In the genomic region with DNA sequence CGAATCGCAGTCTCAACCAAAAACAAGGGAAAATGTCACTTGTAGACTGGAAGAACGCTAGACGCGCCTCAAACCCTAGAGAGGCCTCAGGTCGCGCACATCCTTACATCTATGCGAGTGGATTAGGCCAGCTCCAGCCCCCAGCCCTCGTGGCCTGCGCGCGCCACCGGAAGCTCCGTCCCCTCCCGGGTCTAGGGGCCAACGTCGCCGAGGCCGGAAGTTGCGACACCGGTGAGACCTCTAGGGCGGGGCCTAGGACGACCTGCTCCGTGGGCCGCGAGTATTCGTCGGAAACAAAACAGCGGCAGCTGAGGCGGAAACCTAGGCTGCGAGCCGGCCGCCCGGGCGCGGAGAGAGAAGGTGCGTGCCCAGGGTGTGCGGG, we compare ENCODE assay signal across 8 mouse cellular contexts. TPM values are rescaled to one million over a fixed set of nuclear protein-coding genes. Genes with fewer than 3 reads are reported as not detected.
DNase-seq lines count a peak whose midpoint lies in the region; ATAC-seq lines count a peak whose summit lies in the region.

A gene (plus strand): TSS at position 219 of the 382 bp plus-strand sequence.

- H3K4me2 ChIP-seq in heart, embryonic 13.5 days: peak within 1 kb of the TSS; percentile 85
- H3K4me2 ChIP-seq in liver, embryonic 12.5 days: peak within 1 kb of the TSS; percentile 88
- peak within 1 kb of the TSS; percentile 65 for H3K4me2 ChIP-seq in stomach, embryonic 15.5 days

- H3K9me3 ChIP-seq in heart, embryonic 13.5 days: no peaks in the 10 kb centered on the region
- H3K9me3 ChIP-seq in liver, embryonic 12.5 days (replicated peaks): no peaks in the 10 kb centered on the region
- no peaks in the 10 kb centered on the region for H3K9me3 ChIP-seq in stomach, embryonic 15.5 days

- H3K4me1 ChIP-seq in heart, embryonic 13.5 days: peaks cover 36% of the 10 kb centered on the region
- peaks cover 46% of the 10 kb centered on the region for H3K4me1 ChIP-seq in liver, embryonic 12.5 days
- H3K4me1 ChIP-seq in stomach, embryonic 15.5 days: peaks cover 9% of the 10 kb centered on the region; the same call in 1 of the 2 replicates

- under 1% methylated on average over 38 of the region's 38 CpGs for WGBS in heart, embryonic 13.5 days
- WGBS in liver, embryonic 12.5 days (ENCODE audit: insufficient replicate concordance): 1% methylated on average over 38 of the region's 38 CpGs
- WGBS in stomach, embryonic 15.5 days: under 1% methylated on average over 38 of the region's 38 CpGs

- H3K27me3 ChIP-seq in heart, embryonic 13.5 days (replicated peaks): no peaks in the 10 kb centered on the region
- no peaks in the 10 kb centered on the region for H3K27me3 ChIP-seq in liver, embryonic 12.5 days (replicated peaks)
- H3K27me3 ChIP-seq in stomach, embryonic 15.5 days (replicated peaks): no peaks in the 10 kb centered on the region

- H3K4me3 ChIP-seq in heart, embryonic 13.5 days: peak within 1 kb of the TSS; percentile 78
- peak within 1 kb of the TSS; percentile 87 for H3K4me3 ChIP-seq in liver, embryonic 12.5 days
- peak within 1 kb of the TSS; percentile 87 for H3K4me3 ChIP-seq in stomach, embryonic 15.5 days (replicated peaks)

- peaks cover 14% of the 10 kb centered on the region for H3K36me3 ChIP-seq in heart, embryonic 13.5 days
- peaks cover 19% of the 10 kb centered on the region for H3K36me3 ChIP-seq in liver, embryonic 12.5 days
- H3K36me3 ChIP-seq in stomach, embryonic 15.5 days: no peaks in the 10 kb centered on the region

- H3K27ac ChIP-seq in heart, embryonic 13.5 days (replicated peaks): peak within 1 kb of the TSS; percentile 91
- H3K27ac ChIP-seq in liver, embryonic 12.5 days: peak within 1 kb of the TSS; percentile 95
- peak within 1 kb of the TSS; percentile 96 for H3K27ac ChIP-seq in stomach, embryonic 15.5 days

- peak; percentile 95 for DNase-seq in CD4-positive helper T cell, adult 2 months (ENCODE audit: low read depth, low spot score)
- DNase-seq in brain, embryonic 18.5 days (ENCODE audit: low read depth, low spot score): peak; percentile 82
- peak; percentile 96 for DNase-seq in kidney, postnatal 10 days
- DNase-seq in natural killer cell, adult 2 months (ENCODE audit: low spot score in 2 of 2): peak; percentile 87 to 92

- peak; percentile 95 for ATAC-seq in erythroid progenitor cell, adult 5-6 weeks (replicated peaks; ENCODE audit: low FRiP score, poor library complexity, severe bottlenecking)
- ATAC-seq in heart, embryonic 13.5 days (ENCODE audit: extremely low read depth, insufficient number of reproducible peaks, low FRiP score, low TSS enrichment): peak; percentile 94
- peak; percentile 96 for ATAC-seq in liver, embryonic 12.5 days
- ATAC-seq in stomach, embryonic 15.5 days (ENCODE audit: insufficient read depth, low FRiP score, low read depth): peak; percentile 97

- peak within 1 kb of the TSS; percentile 90 for H3K9ac ChIP-seq in heart, embryonic 13.5 days
- peak within 1 kb of the TSS; percentile 89 for H3K9ac ChIP-seq in liver, embryonic 12.5 days
- H3K9ac ChIP-seq in stomach, embryonic 15.5 days: peak within 1 kb of the TSS; percentile 86

RNA-seq across cellular contexts. Expression of the gene that starts here (rescaled TPM):
- total RNA-seq in erythroid progenitor cell, adult 5-6 weeks (2015; ENCODE audit: low replicate concordance): 25.6 and 32.8 TPM in 2 replicates
- total RNA-seq in erythroid progenitor cell, adult 5-6 weeks (2017; ENCODE audit: low replicate concordance): 20.8 and 24.3 TPM in 2 replicates
- polyA plus RNA-seq in heart, embryonic 13.5 days (2015; fragmentation: Nextera tagmentation; extraction: Ambion mirVana): 40.7 and 42.5 TPM in 2 replicates
- 32.2 and 33.0 TPM in 2 replicates for polyA plus RNA-seq in liver, embryonic 12.5 days (2016; fragmentation: Nextera tagmentation; extraction: Ambion mirVana)
- 66.3 and 68.8 TPM in 2 replicates for polyA plus RNA-seq in stomach, embryonic 15.5 days (2015; fragmentation: Nextera tagmentation; extraction: Ambion mirVana)

Comparison
In these comparisons a context has a peak if more than half of its experiments do, and no peak if none do; other contexts are left out.
1. Peak in every context shown above with its lines: DNase-seq, ATAC-seq, H3K4me3 ChIP-seq and H3K27ac ChIP-seq.